Mouse (Mus musculus): ENCODE data around the gene Tlr5. TPM values are rescaled to one million over a fixed set of nuclear protein-coding genes. Genes with fewer than 3 reads are reported as not detected.

Tlr5 gene
- under 1 TPM; 0.67 to 0.69 TPM for total RNA-seq (2021)
- long read RNA-seq, result 0 reads

DNA sequence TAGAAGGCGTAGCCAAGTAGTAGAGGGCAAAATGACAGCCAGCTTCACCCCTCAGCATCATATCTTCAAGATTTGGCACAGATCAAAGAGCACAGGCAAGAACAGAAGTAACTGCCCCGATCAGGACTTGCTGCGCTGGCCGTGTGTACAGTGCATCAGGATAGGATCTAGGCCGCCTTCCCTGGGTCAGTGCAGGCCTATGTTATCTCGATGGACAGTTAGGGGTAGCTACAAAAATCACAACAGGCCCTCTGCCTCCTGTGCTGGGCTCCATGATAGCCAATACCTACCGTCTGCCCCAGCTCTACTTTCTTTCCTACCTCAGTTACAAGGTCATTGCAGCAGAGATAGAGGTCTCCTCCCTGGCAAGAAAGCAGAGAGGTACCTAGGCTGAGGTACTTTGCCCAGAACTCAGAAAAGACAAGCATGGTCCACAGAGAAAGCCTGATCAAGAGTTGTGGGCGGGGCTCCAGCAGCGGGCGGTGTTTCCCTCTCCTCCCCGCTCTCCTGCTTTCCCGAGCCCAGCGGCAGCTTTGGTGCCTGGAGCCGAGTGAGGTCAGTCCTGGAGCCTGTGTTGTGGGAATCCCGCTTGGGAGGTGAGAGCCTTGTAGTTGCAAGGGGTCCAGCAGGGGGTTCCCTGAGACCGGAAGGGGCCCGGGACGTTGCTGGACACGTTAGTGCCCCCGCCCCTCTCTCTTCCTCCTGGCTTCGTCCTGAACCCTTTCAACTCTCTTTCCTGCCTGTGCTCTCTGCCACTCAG lies at the start of gene Tlr5:
Gene Tlr5 (plus strand): TSS at position 502 of the 760 bp plus-strand sequence.
- DNase-seq (ENCODE audit: low spot score in 2 of 2), result peak; percentile 28 to 49

DNA sequence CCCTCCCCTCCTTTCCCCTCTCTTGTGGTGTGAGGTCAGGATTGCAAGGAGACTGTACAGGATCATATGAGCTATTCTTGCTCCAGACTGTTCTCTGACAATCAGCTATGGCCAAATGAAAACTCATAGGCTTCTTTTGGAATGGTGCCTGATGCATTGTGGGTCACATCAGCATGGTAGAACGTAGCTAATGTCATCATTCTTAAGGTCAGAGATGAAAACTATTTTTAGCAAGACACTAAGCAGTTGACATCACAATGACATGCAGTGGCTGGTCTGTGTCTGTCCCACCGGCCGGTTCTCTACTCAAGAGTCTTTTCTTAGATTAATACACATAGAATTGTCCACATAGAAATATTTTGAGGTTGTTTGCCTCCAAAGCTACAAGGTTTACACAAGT lies 48.9 kb upstream of the Tlr5 start:
- DNase-seq (ENCODE audit: low spot score in 2 of 2), result no peak

DNA sequence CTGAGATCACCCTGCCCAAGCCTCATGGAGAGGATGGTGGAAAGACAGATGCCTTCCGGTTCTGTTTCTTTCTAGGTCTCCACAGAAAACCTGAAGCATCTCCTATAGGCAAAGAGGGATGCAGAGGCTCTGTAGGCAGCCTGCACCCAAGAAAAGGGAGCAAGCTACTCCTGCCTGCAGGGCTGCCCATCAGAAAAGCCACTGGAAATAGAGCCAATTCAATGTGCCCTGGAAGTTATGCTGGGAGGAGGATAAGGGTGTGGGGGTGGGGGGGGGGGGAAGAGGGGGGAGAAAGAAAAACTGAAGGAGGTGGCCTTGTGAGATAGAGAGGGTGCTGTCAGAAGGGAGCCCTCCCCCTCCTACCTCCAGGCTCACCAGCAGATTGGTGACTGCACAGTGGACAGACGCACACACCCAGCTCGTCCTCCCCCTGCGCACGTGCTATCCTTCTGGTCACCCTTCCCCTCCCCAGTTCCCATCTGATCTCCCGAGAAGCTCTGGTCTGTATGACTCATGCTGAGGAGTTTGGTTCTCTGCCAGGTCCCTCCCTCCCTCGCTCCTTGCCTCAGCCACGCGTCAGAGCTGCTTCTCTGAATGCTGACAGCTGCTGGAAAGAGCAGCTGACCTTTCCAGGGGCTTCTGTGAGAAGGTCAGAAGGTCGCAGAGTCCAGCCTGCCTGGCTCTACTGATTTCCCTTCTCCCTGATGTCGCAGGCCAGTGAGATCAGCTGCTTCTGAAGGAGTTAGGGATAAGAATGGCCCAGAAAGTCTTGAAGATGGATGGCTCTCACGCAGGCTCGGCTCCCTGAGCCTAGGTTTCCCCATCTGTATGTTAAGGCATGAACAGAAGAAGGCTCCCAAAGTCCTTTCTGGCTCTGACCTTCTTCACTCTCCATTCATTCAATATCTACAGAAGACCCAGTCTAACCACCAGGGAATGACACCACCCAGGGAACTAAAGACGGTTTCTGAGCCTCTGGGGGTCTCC lies 46.2 kb upstream of the Tlr5 start:
- peak; percentile 79 to 83 for DNase-seq (ENCODE audit: low spot score in 2 of 2)

DNA sequence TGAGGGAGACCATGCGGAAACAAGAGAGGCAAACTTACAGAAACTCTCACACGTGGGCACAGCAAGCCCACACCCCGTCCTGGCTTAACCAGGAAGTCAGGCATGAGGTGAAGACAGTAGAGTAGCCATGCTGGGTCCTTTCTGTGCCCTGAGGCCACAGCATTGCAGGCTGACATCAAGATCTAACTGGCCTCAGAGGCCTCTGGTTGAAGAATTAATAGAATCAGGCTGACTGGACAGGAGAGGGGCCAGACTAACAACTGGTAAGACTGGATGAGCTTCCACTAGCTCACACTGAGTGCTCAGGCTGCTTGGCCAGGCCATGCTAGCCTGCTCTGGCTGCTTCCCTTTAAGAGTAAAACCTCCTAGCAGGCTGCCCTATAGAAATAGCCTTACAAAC lies 45.5 kb upstream of the Tlr5 start:
- no peak for DNase-seq (ENCODE audit: low spot score in 2 of 2)

DNA sequence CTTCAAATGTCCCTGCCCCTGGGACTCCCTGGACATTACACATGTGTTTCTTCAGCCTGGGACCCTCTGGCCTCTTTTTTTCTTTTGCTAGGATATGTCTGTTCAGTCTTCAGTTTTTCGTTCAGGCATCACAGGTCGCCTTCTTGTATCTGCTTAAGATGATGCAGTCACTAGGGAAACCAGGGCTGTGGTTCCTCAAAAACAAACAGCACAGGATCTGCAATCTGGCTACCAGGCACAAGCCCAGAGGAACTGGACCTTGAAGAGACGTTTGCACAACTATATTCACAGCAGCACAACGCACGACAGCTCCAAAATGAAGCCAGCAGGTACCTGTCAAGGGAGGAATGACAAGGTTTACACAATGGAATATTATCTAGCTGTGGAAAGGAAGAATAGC lies 45.0 kb upstream of the Tlr5 start:
- DNase-seq (ENCODE audit: low spot score in 2 of 2), result no peak

DNA sequence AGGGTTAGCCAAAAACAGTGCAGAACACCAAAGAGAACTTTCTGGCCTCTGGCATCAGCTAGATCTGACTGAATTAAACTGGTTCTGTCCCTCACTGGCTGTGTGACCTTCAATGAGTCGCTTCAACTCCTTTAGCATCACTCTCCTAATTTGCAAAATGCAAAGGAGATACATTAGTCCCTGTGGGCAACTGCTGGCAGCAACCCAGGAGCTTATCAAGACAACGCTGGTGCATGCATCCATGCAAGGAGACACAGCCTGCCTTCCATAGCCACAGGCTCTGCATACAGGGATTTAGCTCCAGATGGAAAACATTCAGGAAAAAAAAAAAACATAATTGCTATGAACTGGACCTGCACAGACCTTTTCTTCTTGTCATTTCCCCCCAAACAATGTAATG lies 42.0 kb upstream of the Tlr5 start:
- no peak for DNase-seq (ENCODE audit: low spot score in 2 of 2)

DNA sequence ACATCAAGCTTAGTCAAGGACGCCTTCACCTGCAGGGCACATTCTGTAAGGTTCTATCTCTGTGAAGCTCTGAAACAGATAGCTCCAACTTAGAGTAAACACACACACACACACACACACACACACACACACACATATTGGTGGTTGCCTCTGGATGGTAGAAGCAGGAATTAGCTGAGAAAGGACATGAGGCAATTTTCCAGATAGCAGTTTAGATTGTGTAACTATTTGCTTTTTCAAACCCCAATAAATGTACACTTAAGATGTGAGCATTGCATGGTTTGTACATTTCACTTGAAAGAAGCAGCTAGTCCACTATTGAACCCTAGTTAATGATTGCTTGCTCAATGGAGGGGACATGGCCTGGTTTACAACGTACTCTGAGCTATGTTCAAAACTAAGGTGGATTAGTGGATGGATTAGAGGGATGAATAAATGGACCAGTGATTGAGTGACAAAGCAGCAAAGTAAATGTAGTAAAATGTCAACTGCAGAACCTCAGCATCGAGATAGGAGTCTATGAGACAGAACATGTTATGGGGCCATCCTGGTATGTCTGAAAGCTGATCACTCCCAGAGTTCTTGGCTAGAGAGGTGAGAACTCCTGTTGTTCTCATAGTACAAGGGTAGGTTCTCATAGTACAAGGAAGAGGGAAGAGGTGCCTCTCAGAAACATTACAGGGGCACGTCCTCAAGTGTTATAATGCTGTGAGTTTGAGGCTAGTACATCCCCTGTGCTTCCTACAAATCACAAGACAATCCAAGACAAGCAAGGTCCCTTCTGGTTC lies 40.3 kb upstream of the Tlr5 start:
- DNase-seq (ENCODE audit: low spot score in 2 of 2), result no peak

DNA sequence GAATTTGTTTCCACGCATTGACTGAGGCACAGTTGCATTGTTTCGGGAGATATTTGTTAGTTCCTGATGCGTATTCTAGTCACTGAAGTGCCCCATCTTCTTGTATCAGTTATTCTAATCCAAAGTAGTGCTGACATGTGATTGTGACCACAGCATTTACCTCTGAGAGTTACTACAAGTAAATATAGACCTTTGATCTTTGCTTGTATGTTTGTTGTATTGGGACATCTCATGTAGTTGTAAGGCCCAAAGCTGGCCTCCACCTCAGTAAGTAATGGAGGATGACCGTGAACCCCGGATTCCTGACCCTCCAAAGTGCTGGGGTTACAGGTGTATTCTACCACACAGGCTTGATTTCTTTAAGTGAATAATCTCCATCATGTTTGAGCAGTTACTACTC lies 38.4 kb upstream of the Tlr5 start:
- DNase-seq (ENCODE audit: low spot score in 2 of 2), result no peak

DNA sequence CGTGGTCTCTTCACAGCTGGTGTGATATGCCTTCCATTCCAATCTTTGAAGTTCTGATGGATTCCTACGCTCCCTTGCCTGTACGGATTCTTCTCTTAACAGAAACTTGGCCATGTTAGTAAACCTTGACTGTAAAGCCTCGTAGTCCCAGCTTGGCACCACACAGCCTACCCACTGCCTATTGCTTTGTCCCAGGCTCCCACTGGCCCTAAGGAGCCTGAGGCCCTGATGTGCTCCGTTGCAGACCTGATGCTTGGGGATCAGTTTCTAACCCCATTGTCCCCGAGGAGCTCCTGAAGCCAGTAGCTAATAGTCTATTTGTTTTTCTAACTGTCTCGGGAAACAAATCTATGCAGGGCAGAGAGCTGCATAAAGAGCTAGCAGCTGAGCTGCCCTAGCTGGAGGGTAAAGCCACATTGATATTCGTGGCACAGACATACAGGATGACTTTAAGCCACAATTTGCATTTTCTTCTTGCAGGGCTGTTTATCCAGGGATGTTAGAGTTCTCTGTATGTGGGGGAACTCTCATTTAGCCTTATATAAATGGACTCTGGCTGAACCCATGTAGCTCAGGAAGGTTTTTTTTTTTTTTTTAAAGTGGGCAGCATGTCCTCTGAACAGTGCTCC lies 35.8 kb upstream of the Tlr5 start:
- no peak for DNase-seq (ENCODE audit: low spot score in 2 of 2)

DNA sequence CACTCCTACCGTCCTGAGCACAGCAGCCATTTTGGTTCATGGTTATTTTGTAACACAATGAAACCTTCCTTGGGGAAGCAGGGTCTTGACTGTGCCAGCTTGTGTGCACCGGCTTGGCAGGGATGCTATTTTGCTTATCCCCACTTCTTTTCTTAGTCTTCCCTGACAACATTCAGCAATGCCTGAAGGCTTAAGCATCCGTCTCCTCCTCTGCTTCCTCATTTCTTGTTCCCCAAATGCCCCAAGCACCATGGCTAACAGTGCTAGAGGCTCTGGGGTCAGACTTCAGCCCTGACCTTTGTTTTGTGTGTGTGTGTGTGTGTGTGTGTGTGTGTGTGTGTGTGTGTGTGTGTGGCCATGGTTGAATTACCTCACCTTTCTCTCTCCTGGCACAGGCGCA lies 31.8 kb upstream of the Tlr5 start:
- DNase-seq (ENCODE audit: low spot score in 2 of 2), result no peak

DNA sequence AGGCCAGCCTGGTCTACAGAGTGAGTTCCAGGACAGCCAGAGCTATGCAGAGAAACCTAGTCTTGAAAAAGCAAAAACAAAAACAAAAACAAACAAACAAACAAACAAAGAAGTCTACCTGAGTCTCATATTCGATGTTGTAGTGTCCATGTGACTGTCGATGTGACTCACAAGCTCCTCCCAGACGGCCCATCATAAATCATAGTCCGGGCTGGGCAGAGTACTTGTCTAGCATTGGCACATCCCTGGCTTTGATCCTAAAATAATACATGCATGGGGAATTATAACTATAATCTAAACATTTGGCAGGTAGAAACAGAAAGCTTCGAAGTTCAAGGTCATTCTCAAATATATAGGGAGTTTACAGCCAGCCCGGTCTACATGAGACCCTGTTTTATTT lies 28.1 kb upstream of the Tlr5 start:
- no peak for DNase-seq (ENCODE audit: low spot score in 2 of 2)

DNA sequence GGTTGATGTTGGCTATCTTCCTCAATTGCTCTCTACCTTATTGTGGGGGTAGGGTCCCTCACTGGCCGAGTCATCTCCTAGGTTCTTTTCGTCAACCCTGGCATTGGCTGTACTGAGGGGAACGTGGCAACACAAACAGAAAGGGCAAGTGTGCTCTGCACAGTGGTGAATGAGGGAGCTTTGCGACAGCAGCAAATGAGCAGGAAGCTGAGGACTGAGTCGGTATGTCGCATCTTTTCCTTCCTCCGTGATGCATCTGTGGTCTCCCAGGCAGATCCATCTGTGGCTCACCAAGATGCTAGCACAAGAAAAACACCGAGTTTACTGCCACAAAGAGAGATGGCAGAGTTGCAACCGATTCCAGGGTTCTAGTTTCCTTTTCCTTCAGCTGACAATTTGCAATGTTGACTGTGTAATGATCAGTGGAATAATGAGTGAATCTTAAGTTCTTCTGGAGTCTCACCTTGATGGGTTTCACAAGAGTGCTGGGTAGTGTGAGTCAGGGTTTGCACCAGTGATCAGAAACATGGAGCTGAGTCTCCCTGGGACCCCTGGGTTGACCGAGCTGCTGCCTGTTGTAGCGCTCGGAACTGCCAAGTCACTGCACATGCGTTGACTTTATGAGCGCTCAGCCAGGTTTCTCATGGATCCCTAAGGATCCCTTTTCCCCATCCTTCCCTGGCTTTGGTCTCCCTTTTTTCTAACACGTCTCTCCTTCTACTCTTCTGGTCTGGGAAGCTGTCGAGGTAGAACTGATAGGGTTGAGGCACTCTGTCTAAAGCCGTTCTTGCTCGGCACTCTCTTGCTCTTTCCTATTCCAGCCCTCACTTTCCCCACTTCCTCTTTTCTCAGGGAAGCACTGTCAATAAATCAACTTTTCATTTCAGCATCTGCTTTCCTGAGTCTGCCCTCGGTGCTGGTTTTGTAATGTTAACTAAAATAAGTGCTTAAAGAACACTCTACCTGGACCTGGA lies 26.4 kb upstream of the Tlr5 start:
- no peak for DNase-seq (ENCODE audit: low spot score in 2 of 2)

DNA sequence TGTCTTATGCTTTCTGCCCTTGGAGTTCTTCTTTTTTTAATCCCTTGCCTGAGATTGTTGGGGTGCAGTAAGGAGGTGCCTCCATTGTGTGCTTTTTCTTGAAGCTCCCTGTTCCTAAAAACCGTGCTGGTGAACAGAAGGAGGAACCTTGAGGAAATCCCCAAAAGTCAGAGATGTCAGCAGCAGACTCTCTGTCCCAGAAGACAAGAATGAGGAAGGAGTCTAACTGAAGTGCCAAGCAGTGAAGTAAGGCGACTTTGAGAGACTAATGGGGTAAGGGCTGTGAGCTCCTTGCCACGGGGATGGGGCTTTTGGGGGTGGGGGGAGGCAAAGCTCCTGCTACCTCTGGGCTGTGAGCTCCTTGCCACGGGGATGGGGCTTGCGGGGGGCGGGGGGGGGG lies 19.1 kb upstream of the Tlr5 start:
- no peak for DNase-seq (ENCODE audit: low spot score in 2 of 2)

DNA sequence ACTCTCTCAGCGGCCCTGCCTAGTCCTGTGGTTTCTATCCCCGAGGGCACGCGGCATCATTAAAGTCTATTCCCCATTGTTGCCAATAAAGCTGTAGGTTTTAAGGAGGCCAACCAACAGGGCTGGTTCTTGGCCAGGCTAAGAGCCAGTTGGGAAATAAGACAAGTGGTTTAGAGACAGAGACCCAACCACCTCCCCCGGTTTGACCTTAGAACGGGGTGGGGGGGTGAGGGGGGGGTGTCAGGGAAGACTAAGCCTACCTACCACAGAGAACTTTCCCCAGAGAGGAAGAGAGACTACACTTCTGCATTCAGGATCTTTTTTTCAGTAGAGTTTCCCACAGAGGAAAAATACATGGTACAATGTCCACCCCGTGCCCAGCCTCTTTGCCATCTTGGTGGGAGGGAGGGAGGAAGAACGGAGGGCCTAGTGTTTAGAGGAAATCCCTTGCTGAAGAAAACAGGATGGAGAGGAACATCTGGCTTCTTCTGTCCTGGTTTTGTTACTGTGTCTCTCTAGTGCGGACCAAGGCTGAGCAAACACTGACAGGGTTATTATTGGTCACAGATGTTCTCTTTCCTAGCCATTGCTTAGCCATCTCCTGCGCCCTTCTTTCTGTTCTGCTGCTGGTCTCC lies 17.0 kb upstream of the Tlr5 start:
- no peak for DNase-seq (ENCODE audit: low spot score in 2 of 2)

DNA sequence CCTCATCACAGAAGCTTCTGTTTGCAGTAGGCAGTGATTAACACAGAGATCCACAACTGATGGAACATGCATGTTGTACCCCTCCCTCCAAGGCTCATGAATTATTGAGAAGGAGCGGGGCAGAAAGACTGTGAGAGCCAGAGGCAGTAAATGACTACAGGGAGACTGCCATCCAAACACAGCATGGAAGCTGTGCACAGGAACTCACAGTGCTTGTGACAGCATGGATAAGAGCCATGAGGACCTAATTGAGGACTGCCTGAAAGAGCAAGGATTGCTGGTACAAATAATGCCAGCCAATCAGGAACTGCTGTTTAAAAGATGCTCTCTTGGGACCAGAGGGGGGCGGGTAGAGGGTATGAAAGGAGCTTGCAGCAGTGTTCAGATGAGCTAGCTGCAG lies 12.7 kb upstream of the Tlr5 start:
- DNase-seq (ENCODE audit: low spot score in 2 of 2), result no peak

DNA sequence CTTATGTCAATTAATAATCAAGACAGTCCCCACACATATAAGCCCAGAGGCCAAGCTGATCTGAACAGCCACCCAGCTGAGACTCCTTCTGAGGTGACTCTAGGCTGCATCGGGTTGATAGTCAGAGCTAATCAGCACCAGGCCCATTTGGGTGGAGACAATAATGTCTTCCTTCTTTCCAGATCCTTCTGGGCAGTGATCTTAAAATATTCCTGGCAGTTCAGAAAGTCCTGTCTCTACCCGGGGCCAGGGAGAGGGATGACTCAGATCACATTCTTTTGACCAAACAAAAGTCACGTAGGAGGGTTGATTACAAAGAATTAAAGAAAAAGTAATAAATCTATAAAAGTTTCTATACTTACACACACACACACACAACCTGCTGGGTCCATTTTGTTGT lies 10.7 kb upstream of the Tlr5 start:
- no peak for DNase-seq (ENCODE audit: low spot score in 2 of 2)

DNA sequence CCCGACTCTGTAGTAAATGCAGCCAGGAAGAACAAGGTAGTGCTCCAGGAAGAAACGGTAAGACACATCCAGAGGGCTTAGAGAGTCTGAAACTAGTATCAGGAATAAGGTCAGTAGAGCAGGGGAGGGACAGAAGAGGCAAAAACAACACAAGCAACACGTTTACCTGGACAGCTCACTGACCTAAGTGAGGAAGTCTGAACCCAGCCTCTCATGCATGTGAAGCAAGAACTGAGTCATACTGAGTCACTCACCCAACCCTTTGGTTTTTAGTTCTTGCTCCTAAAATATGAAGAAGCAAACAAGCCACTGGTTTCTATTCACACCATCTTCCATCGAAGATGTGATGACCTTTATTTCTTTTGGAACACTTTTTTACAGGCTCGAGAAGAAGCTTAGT lies 9.9 kb upstream of the Tlr5 start:
- DNase-seq (ENCODE audit: low spot score in 2 of 2), result no peak

DNA sequence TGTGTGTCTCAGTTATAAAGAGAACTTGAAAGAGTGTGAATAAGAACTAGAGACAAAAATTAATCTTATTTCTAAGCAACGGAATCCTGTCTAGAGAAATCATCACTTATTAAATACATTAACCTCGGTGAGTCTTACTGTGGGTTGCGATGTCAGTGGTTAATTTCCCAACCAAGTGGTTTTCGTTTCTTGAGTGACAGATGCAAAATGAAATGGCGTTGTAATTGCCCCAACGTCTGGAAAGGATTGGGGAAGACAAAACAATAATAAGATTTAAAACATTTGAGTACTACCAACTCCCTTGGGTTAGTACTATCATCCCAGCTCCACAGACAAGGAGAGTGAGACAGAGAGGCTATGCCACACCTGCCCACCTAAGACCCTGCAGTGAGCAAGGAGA lies 9.0 kb upstream of the Tlr5 start:
- DNase-seq (ENCODE audit: low spot score in 2 of 2), result no peak

DNA sequence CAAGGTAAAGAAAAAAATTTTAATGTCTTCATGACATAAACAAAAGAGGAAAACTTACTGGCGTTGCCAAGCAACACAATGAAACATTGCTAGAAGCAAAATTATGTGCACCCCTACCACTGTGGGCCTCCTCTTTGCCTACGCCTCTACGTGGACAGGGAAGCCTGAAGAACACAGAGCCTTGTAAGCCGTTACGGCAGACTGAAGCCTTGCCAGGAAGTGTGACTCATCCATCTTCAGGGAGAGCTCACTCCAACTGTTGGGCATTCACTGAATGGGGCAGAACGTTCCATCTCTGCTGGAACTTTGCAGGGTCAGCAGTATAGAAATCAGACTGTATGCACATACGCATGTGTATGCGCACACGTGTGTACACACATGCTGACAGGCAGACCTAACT lies 3.3 kb upstream of the Tlr5 start:
- peak in 1 of 2 experiments; percentile 41 for DNase-seq (ENCODE audit: low spot score in 2 of 2)
